Comparison of ENCODE assay signal across 19 mouse cellular contexts in genomic region chr4:66693982-66694578, GRCm38 (mm10).
DNase-seq lines count a peak whose midpoint lies in the region; ATAC-seq and TF ChIP-seq lines count a peak whose summit lies in the region.
"Had no signal": no experiment of that assay in that cellular context is flagged by ENCODE, and none has a peak within 500 bp of the region (broad histone marks: within the 10 kb centered on the region; RNA-seq: fewer than 3 reads in every experiment).

No protein-coding gene starts in this region.

- WGBS in forebrain, postnatal 0 days = 61% methylated on average over 4 of the region's 4 CpGs
- 66% methylated on average over 4 of the region's 4 CpGs for WGBS in forebrain, embryonic 10.5 days
- WGBS in hindbrain, embryonic 11.5 days = 70% methylated on average over 4 of the region's 4 CpGs
- WGBS in midbrain, embryonic 13.5 days = 58% methylated on average over 4 of the region's 4 CpGs

- ATAC-seq in forebrain, postnatal 0 days = 0 out of 2 replicates have a peak, but pooled peaks have one; percentile 38
- peak; percentile 60; the same call in 1 of the 2 replicates for ATAC-seq in hindbrain, embryonic 11.5 days (ENCODE audit: low FRiP score)
- ATAC-seq in midbrain, embryonic 13.5 days = peak; percentile 63; the same call in 1 of the 2 replicates
- ATAC-seq: intestine, postnatal 0 days had no signal

- no peaks in the 10 kb centered on the region for H3K9me3 ChIP-seq in forebrain, postnatal 0 days (ENCODE audit: low read length)
- H3K9me3 ChIP-seq in forebrain, embryonic 10.5 days = no peaks in the 10 kb centered on the region
- no peaks in the 10 kb centered on the region for H3K9me3 ChIP-seq in hindbrain, embryonic 11.5 days (ENCODE audit: control insufficient read depth, low read length)
- no peaks in the 10 kb centered on the region for H3K9me3 ChIP-seq in midbrain, embryonic 13.5 days
- H3K9me3 ChIP-seq: embryonic facial prominence, embryonic 13.5 days; heart, embryonic 15.5 days; lung, embryonic 15.5 days had no signal

- no peaks in the 10 kb centered on the region for H3K27me3 ChIP-seq in forebrain, postnatal 0 days (ENCODE audit: insufficient read depth, low read length)
- H3K27me3 ChIP-seq in forebrain, embryonic 10.5 days (ENCODE audit: poor library complexity, severe bottlenecking) = no peaks in the 10 kb centered on the region
- no peaks in the 10 kb centered on the region for H3K27me3 ChIP-seq in hindbrain, embryonic 11.5 days (ENCODE audit: control insufficient read depth, insufficient read depth, low read length)
- H3K27me3 ChIP-seq in midbrain, embryonic 13.5 days = no peaks in the 10 kb centered on the region
- H3K27me3 ChIP-seq: embryonic facial prominence, embryonic 13.5 days; heart, embryonic 15.5 days; lung, embryonic 15.5 days had no signal

- no peak overlapping the region for H3K9ac ChIP-seq in forebrain, postnatal 0 days
- H3K9ac ChIP-seq in hindbrain, embryonic 11.5 days (ENCODE audit: low read depth, low read length) = no peak overlapping the region
- no peak overlapping the region for H3K9ac ChIP-seq in midbrain, embryonic 13.5 days (replicated peaks)
- H3K9ac ChIP-seq: embryonic facial prominence, embryonic 13.5 days; heart, embryonic 15.5 days; liver, embryonic 14.5 days; lung, embryonic 15.5 days had no signal

- no peak overlapping the region for H3K4me3 ChIP-seq in forebrain, postnatal 0 days (ENCODE audit: low read depth, low read length)
- H3K4me3 ChIP-seq in forebrain, embryonic 10.5 days = no peak overlapping the region
- no peak overlapping the region for H3K4me3 ChIP-seq in hindbrain, embryonic 11.5 days (ENCODE audit: low read depth, low read length)
- no peak overlapping the region for H3K4me3 ChIP-seq in midbrain, embryonic 13.5 days (replicated peaks)
- H3K4me3 ChIP-seq in left cerebral cortex, adult 2 months = no peak overlapping the region
- H3K4me3 ChIP-seq: embryonic facial prominence, embryonic 13.5 days; heart, adult 2 months; heart, embryonic 15.5 days; lung, embryonic 15.5 days had no signal

- DNase-seq in forebrain, postnatal 0 days = no peak
- DNase-seq in forebrain, embryonic 10.5 days (ENCODE audit: extremely low spot score, low spot score) = no peak
- peak; percentile 20 for DNase-seq in brain, adult 2 months (ENCODE audit: low read depth, low spot score)
- peak; percentile 6 for DNase-seq in hindbrain, embryonic 11.5 days (ENCODE audit: low spot score)
- DNase-seq in adipocyte (ENCODE audit: low spot score) = no peak
- no peak for DNase-seq in left cerebral cortex, adult 2 months (ENCODE audit: extremely low spot score in 1 of 2, low spot score in 2 of 2)
- DNase-seq in left cerebral cortex, adult 11 months (ENCODE audit: low spot score) = no peak
- DNase-seq: cerebellum, adult 8-10 months; gastrocnemius, postnatal 14 days; heart, adult 2 months; heart, postnatal 4 days; thymus, postnatal 4 days had no signal

- intact Hi-C loops in left cerebral cortex, adult 2 months (cut with DNase I) = no loop called here

- no peak overlapping the region for H3K27ac ChIP-seq in forebrain, postnatal 0 days (ENCODE audit: low read depth, low read length)
- H3K27ac ChIP-seq in forebrain, embryonic 10.5 days = no peak overlapping the region
- peak overlapping the region; percentile 45 for H3K27ac ChIP-seq in hindbrain, embryonic 11.5 days (ENCODE audit: low read depth, low read length)
- peak overlapping the region; percentile 49 for H3K27ac ChIP-seq in midbrain, embryonic 13.5 days
- H3K27ac ChIP-seq in left cerebral cortex, adult 2 months = no peak overlapping the region
- H3K27ac ChIP-seq: embryonic facial prominence, embryonic 13.5 days; heart, adult 2 months; heart, embryonic 15.5 days; kidney, postnatal 0 days; liver, embryonic 14.5 days; lung, embryonic 15.5 days had no signal

- no peak overlapping the region for H3K4me2 ChIP-seq in forebrain, postnatal 0 days (ENCODE audit: low read depth)
- H3K4me2 ChIP-seq in hindbrain, embryonic 11.5 days (replicated peaks; ENCODE audit: low read depth, low read length) = no peak overlapping the region
- H3K4me2 ChIP-seq in midbrain, embryonic 13.5 days (replicated peaks) = no peak overlapping the region
- H3K4me2 ChIP-seq: embryonic facial prominence, embryonic 13.5 days; heart, embryonic 15.5 days; lung, embryonic 15.5 days had no signal

- no peaks in the 10 kb centered on the region for H3K36me3 ChIP-seq in forebrain, postnatal 0 days (ENCODE audit: insufficient read depth)
- no peaks in the 10 kb centered on the region for H3K36me3 ChIP-seq in forebrain, embryonic 10.5 days (replicated peaks)
- no peaks in the 10 kb centered on the region for H3K36me3 ChIP-seq in hindbrain, embryonic 11.5 days (ENCODE audit: control insufficient read depth, insufficient read depth, low read length)
- no peaks in the 10 kb centered on the region for H3K36me3 ChIP-seq in midbrain, embryonic 13.5 days
- H3K36me3 ChIP-seq: embryonic facial prominence, embryonic 13.5 days; heart, embryonic 15.5 days; lung, embryonic 15.5 days had no signal

- no peak for TF ChIP-seq CTCF in forebrain, postnatal 0 days (IDR thresholded peaks at IDR 0.05; ENCODE audit: low read depth)
- TF ChIP-seq CTCF in left cerebral cortex, adult 2 months (IDR thresholded peaks at IDR 0.05) = no peak

- H3K4me1 ChIP-seq in forebrain, postnatal 0 days (ENCODE audit: insufficient read depth) = no peaks in the 10 kb centered on the region
- H3K4me1 ChIP-seq in forebrain, embryonic 10.5 days = no peaks in the 10 kb centered on the region; the same call in 1 of the 2 replicates
- no peaks in the 10 kb centered on the region for H3K4me1 ChIP-seq in hindbrain, embryonic 11.5 days (replicated peaks; ENCODE audit: control insufficient read depth, insufficient read depth, low read length)
- no peaks in the 10 kb centered on the region for H3K4me1 ChIP-seq in midbrain, embryonic 13.5 days (replicated peaks)
- H3K4me1 ChIP-seq: embryonic facial prominence, embryonic 13.5 days; heart, embryonic 15.5 days; lung, embryonic 15.5 days had no signal

Comparison
In these comparisons a context has a peak if more than half of its experiments do, and no peak if none do; other contexts are left out.
1. DNase-seq: peak in brain, adult 2 months (single experiment) and hindbrain, embryonic 11.5 days (single experiment); none in forebrain, postnatal 0 days (single experiment), forebrain, embryonic 10.5 days (single experiment), adipocyte (single experiment), left cerebral cortex, adult 2 months (0 of 2) and left cerebral cortex, adult 11 months (single experiment).
2. H3K27ac ChIP-seq: peak in hindbrain, embryonic 11.5 days (single experiment) and midbrain, embryonic 13.5 days (single experiment); none in forebrain, postnatal 0 days (single experiment), forebrain, embryonic 10.5 days (single experiment) and left cerebral cortex, adult 2 months (single experiment).
3. Peak in every context shown above with its lines, with median percentiles within 50 percentile points of each other: ATAC-seq.